Mouse (Mus musculus): Measurements from ENCODE around the gene Poc1b.

Poc1b gene

DNA sequence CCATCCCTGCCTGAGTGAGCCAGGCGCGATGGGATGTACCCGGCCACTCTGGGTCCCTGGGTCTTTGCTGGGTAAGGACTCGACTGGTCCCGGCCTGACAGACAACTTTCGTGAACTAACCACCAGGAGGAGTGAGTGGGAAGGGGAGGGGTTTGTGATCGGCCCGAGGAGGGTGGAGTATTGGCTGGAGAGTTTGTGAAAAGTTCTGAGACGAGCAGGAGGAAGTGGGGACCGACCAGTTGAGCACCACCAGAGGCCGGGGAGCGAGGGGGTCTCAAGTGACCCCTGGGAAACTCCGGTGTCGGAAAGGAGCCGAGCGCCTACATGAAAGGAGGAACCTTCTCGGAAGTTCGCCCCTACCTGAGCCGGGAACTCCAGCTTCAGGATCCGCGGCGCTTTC, 1.1 kb downstream of the Poc1b start, which contains the start of gene Galnt4:
Gene Galnt4, plus strand, starts transcription at position 196 of the 400 bp plus-strand sequence.
- POLR2A ChIA-PET: interaction anchor here in 3 of 4 experiments (1.0 to 3.0 kb wide), 9 partner anchors 8 to 363 kb away, joined by 3 to 12 read pairs (median 4); partner anchors contain the start of gene Atp2b1 (in 1 of the 3)

GRCm38 (mm10) chr10:99108431-99108982, 1.7 kb downstream of the Poc1b start:
- ChIA-PET CTCF (interaction anchor here in 3 of 4 experiments (0.5 to 2.8 kb wide), 7 partner anchors 11 to 507 kb away, joined by 3 to 14 read pairs (median 4); no protein-coding TSS in a partner anchor), POLR2A (interaction anchor here in 2 of 4 experiments (1.0 to 3.0 kb wide), 4 partner anchors 7 to 155 kb away, joined by 3 to 12 read pairs (median 6); no protein-coding TSS in a partner anchor)

More for the DNA sequence above, 1.1 kb downstream of the Poc1b start, which contains the start of gene Galnt4:
- CTCF ChIA-PET: interaction anchor here in 3 of 4 experiments (0.9 to 2.8 kb wide), 6 partner anchors 10 to 508 kb away, joined by 3 to 14 read pairs (median 4); no protein-coding TSS in a partner anchor

DNA sequence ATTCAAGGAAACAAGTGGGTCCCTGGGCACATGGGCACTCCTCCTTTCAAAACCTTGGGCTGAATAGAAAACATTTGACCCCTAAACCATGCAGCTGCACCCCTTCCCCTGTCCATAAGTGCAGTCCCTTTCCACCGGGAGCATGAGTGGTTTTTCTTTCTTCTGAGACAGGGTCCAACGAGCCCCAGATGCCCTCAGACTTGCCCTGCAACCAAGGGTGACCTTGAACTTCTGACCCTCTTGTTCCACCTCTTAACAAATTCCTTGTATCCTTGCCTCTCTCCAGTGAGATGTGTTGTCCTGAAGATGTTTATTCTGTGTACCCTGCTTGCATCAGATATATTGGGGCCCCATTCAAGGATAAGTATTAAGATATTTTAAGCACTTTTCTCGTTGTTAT, 6.7 kb downstream of the Poc1b start:
- CTCF ChIA-PET: interaction anchor here in 1 of 4 experiments (0.9 kb wide), 1 partner anchor 48 kb away, joined by 3 read pairs; no protein-coding TSS in a partner anchor
- POLR2A ChIA-PET: no interaction called here

DNA sequence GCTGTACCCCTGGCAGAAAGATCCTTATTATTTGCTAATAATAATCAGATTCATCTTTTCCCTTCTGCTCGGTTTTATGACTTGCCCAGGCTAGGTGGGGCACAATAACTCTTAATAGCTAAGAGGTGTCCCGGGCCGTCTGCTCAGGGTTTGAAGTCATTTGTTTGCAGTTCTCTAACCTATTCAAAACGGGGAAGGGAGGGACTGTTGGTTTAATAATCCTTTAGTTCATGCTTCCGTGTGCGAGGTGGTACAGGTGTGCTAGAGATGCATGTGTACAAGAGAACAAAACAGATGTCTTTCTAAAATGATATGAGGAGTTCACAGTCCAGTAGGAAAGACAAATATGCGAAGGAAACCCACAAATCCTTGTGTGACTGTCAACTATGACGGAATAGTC, 7.5 kb downstream of the Poc1b start:
- CTCF ChIA-PET: interaction anchor here in 1 of 4 experiments (0.9 kb wide), 1 partner anchor 47 kb away, joined by 3 read pairs; no protein-coding TSS in a partner anchor
- POLR2A ChIA-PET: no interaction called here

- POLR2A ChIA-PET: interaction anchor here (0.5 to 2.2 kb wide), 7 partner anchors 8 to 1317 kb away, joined by 3 to 8 read pairs (median 3); partner anchors contain the start of genes Galnt4 (in 2 of the 4), Phxr2 (in 1 of the 4) and Poc1b (in 1 of the 4)
- CTCF ChIA-PET: no interaction called here
Measured at GRCm38 (mm10) chr10:99115471-99116236, 8.8 kb downstream of the Poc1b start.

GRCm38 (mm10) chr10:99116237-99116632, 9.4 kb downstream of the Poc1b start:
- POLR2A ChIA-PET: interaction anchor here in 3 of 4 experiments (0.6 to 2.2 kb wide), 6 partner anchors 8 to 81 kb away, joined by 3 to 8 read pairs (median 3); partner anchors contain the start of genes Galnt4 (in 2 of the 3), Phxr2 (in 1 of the 3) and Poc1b (in 1 of the 3)
- CTCF ChIA-PET: no interaction called here

- ChIA-PET POLR2A (interaction anchor here in 2 of 4 experiments (0.7 to 2.2 kb wide), 4 partner anchors 9 to 900 kb away, joined by 3 to 8 read pairs (median 6); partner anchors contain the start of genes Galnt4 (in 2 of the 2), Phxr2 (in 1 of the 2) and Poc1b (in 1 of the 2)), CTCF (interaction anchor here in 1 of 4 experiments (1.1 kb wide), 1 partner anchor 45 kb away, joined by 3 read pairs; no protein-coding TSS in a partner anchor)
Measured at GRCm38 (mm10) chr10:99116650-99117615, 10.1 kb downstream of the Poc1b start.

- CTCF ChIA-PET: interaction anchor here in 1 of 4 experiments (1.1 kb wide), 1 partner anchor 44 kb away, joined by 3 read pairs; no protein-coding TSS in a partner anchor
- POLR2A ChIA-PET: interaction anchor here in 2 of 4 experiments (1.4 to 2.2 kb wide), 3 partner anchors 10 to 11 kb away, joined by 8 to 12 read pairs (median 8); partner anchors contain the start of genes Galnt4 (in 2 of the 2) and Poc1b (in 2 of the 2)
Measured at GRCm38 (mm10) chr10:99117876-99118275, 11.0 kb downstream of the Poc1b start.

DNA sequence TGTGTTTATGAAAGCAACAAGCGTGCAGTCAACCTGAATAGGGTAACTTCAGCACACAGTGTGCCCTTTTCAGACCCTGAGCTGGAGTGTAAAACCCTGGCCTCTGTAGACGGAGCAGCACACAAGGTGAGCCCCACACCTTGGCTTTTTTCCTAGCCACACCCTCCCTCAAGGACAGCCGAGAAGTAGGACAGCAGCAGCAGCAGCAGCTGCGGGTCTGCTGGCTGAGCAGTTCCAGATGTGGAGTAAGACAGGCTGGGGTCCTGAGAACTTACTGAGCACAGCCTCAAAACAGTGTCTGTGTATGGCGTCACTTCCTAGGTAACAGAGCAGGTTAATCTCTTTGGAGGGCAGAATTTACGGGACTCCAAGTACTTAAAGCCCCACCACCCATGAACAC, 11.9 kb downstream of the Poc1b start:
- CTCF ChIA-PET: interaction anchor here in 2 of 4 experiments (0.6 to 1.2 kb wide), 2 partner anchors 24 to 34 kb away, joined by 3 to 5 read pairs; no protein-coding TSS in a partner anchor
- POLR2A ChIA-PET: interaction anchor here in 2 of 4 experiments (1.4 to 1.7 kb wide), 2 partner anchors 11 kb away, joined by 8 to 12 read pairs; partner anchors contain the start of genes Galnt4 (in 2 of the 2) and Poc1b (in 1 of the 2)

GRCm38 (mm10) chr10:99119471-99119870, 12.6 kb downstream of the Poc1b start:
- ChIA-PET POLR2A (interaction anchor here in 1 of 4 experiments (1.7 kb wide), 1 partner anchor 12 kb away, joined by 12 read pairs; the partner anchor contains the start of genes Galnt4 and Poc1b), CTCF (interaction anchor here in 1 of 4 experiments (1.2 kb wide), 1 partner anchor 35 kb away, joined by 3 read pairs; no protein-coding TSS in a partner anchor)

- POLR2A ChIA-PET: interaction anchor here in 1 of 4 experiments (2.1 kb wide), 1 partner anchor 10 kb away, joined by 6 read pairs; no protein-coding TSS in a partner anchor
Measured at GRCm38 (mm10) chr10:99126225-99126624, 19.4 kb downstream of the Poc1b start, which contains the start of gene Phxr2. TSS of gene Phxr2 (minus strand) at chr10:99126325.

GRCm38 (mm10) chr10:99126954-99127353, 20.1 kb downstream of the Poc1b start:
- CTCF ChIA-PET: interaction anchor here in 1 of 4 experiments (0.6 kb wide), 1 partner anchor 36 kb away, joined by 3 read pairs; no protein-coding TSS in a partner anchor
- POLR2A ChIA-PET: interaction anchor here in 1 of 4 experiments (2.1 kb wide), 1 partner anchor 11 kb away, joined by 6 read pairs; no protein-coding TSS in a partner anchor

More at GRCm38 (mm10) chr10:99126225-99126624, 19.4 kb downstream of the Poc1b start, which contains the start of gene Phxr2:
- CTCF ChIA-PET: no interaction called here

GRCm38 (mm10) chr10:99127691-99128261, 20.9 kb downstream of the Poc1b start:
- POLR2A ChIA-PET: interaction anchor here in 2 of 4 experiments (0.5 to 2.1 kb wide), 2 partner anchors 12 to 305 kb away, joined by 4 to 6 read pairs; no protein-coding TSS in a partner anchor

DNA sequence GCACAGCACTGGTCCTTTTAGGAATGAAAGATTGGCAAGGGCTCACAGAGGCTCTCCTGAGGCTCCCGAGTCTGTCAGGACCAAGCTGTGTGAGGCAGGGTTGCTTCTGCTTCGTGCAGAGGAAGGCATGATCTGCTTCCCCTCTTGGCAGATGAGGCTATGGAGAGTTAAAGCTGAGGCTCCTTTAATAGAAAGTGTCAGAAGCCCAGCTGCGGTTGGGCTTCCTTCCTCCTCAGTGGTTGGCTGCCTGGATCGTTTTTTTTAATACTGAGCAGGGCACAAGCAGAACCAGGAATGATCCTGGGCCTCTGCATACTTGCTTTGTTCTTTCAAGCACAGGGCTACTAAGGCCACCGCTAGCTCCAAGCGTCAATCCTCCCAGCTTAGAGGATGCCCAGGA, 23.8 kb downstream of the Poc1b start:
- POLR2A ChIA-PET: no interaction called here
- CTCF ChIA-PET: interaction anchor here in 1 of 4 experiments (0.5 kb wide), 1 partner anchor 22 kb away, joined by 3 read pairs; no protein-coding TSS in a partner anchor

More at GRCm38 (mm10) chr10:99127691-99128261, 20.9 kb downstream of the Poc1b start:
- CTCF ChIA-PET: interaction anchor here in 1 of 4 experiments (0.6 kb wide), 1 partner anchor 250 kb away, joined by 4 read pairs; no protein-coding TSS in a partner anchor

DNA sequence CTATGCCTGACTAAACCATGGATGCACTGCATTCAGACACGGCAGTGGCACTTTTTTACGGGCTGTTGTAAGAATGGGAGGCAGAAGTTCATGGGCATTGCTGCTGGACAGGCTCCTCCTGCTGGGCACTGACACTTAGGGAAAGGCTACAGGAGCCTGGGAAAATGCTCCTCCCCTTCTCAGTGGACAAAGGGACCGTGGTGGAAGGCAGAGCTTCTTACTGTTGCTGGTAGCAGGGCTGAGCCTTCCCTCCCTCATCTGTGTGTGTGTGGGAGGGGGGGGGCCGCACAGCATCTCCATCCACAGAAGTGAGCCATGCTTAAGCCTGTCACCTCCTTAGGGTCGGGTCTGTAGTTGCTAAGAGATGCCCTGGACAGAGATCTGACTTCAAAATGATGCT, 24.5 kb downstream of the Poc1b start:
- ChIA-PET CTCF (interaction anchor here in 1 of 4 experiments (0.5 kb wide), 1 partner anchor 21 kb away, joined by 3 read pairs; no protein-coding TSS in a partner anchor), POLR2A (no interaction called here)

DNA sequence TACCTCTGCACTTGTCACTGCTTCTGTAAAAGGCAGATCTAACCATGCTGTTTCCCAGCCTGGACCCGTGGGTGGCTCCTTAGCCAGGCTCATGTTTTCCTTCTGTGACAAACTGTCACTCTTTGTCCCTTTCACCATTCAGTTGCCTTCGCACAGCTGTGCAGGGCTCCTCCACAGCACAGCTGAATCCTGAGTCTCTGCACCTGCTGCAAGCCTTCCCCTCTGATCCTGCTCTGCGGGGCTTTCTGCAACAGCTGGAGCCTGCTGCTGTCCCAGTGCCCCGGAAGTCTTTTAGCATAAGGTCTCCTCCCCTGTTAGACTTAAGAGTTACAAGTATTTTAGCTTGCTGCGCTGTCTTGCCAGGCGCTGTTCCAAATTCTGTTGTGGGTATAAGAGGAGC, 25.4 kb downstream of the Poc1b start:
- CTCF ChIA-PET: interaction anchor here in 2 of 4 experiments (0.7 to 1.2 kb wide), 2 partner anchors 23 to 34 kb away, joined by 3 read pairs; no protein-coding TSS in a partner anchor
- POLR2A ChIA-PET: interaction anchor here in 1 of 4 experiments (1.0 kb wide), 1 partner anchor 12 kb away, joined by 3 read pairs; no protein-coding TSS in a partner anchor

All from embryonic stem cell, embryonic (primary cell).